Mouse (Mus musculus) stomach, postnatal 0 days (tissue): ENCODE measurements around the gene Gm5751. TPM values are rescaled to one million over a fixed set of nuclear protein-coding genes. Genes with fewer than 3 reads are reported as not detected.
A peak's percentile ranks its signal among the peaks of the same experiment; 100 is the strongest.

Experiments
- ATAC-seq: fragments of 200-750 bp; cut with Nextera tagmentation; 2 replicates; pipeline ENCODE4 v1.8.0; 2017; ENCODE audit not compliant: low FRiP score, low TSS enrichment
- DNase-seq: peaks from one replicate; pipeline ENCODE4 v3.0.0-alpha.2; 2016; ENCODE audit warnings: low spot score
- H3K27ac ChIP-seq: fragments of 300-500 bp; sonication (generic); replicated peaks from 2 replicates; pipeline ENCODE4 v1.5.1; 2014; ENCODE audit warnings: mild to moderate bottlenecking, control low read depth
- H3K27me3 ChIP-seq: fragments of 300-500 bp; sonication (generic); 2 replicates; pipeline ENCODE4 v1.6.1; 2014; ENCODE audit warnings: low read length; ENCODE audit not compliant: control insufficient read depth, insufficient read depth
- H3K36me3 ChIP-seq: fragments of 300-500 bp; sonication (generic); 2 replicates; pipeline ENCODE4 v1.6.1; 2014; ENCODE audit warnings: low read length, mixed read lengths; ENCODE audit not compliant: control insufficient read depth, insufficient read depth
- H3K4me1 ChIP-seq: fragments of 300-500 bp; sonication (generic); replicated peaks from 2 replicates; pipeline ENCODE4 v1.6.1; 2014; ENCODE audit warnings: antibody characterized with exemption; ENCODE audit not compliant: control insufficient read depth, insufficient read depth
- H3K4me2 ChIP-seq: fragments of 300-500 bp; sonication (generic); replicated peaks from 2 replicates; pipeline ENCODE4 v1.6.1; 2014; ENCODE audit warnings: low read depth, mild to moderate bottlenecking, control low read depth, moderate library complexity
- H3K4me3 ChIP-seq: fragments of 300-500 bp; sonication (generic); 2 replicates; pipeline ENCODE4 v1.5.1; 2014; ENCODE audit warnings: low read depth, low read length, control low read depth
- H3K9ac ChIP-seq: fragments of 300-500 bp; sonication (generic); 2 replicates; pipeline ENCODE4 v1.6.1; 2014; ENCODE audit warnings: mild to moderate bottlenecking, low read length, control low read depth, mixed read lengths
- H3K9me3 ChIP-seq: fragments of 300-500 bp; sonication (generic); 2 replicates; pipeline ENCODE4 v1.6.1; 2016; ENCODE audit warnings: low read length; ENCODE audit not compliant: control insufficient read depth
- CTCF ChIP-seq: IDR thresholded peaks from 2 replicates; pipeline ENCODE4 v1.5.1; 2016; ENCODE audit warnings: antibody characterized with exemption, low read depth, mild to moderate bottlenecking, moderate library complexity
- EP300 ChIP-seq: optimal IDR thresholded peaks from 2 replicates; pipeline ENCODE3; 2016; ENCODE audit warnings: antibody characterized with exemption
- WGBS: fragments of 180-500 bp; shearing (Covaris S2); extraction: QIAGEN DNeasy Blood & Tissue Kit; methylation state at CpG from one replicate; pipeline ENCODE4 v1.1.7; 2014; 5-methylcytosine and 5-hydroxymethylcytosine counted together
- polyA plus RNA-seq: library from polyadenylated mRNA; unstranded; fragments of >200 nt; fragmentation: Nextera tagmentation; extraction: Ambion mirVana; gene quantifications from 2 replicates; pipeline ENCODE4 v1.2.1, GENCODE M21; 2015

Gm5751 gene
- polyA plus RNA-seq, 1 experiment from 2014 or later = not detected

- ATAC-seq = no peak
- DNase-seq = peak; percentile 17
- no peak overlapping the region for H3K9ac ChIP-seq
- WGBS = 48% methylated on average over 9 of the region's 9 CpGs
- H3K4me3 ChIP-seq = no peak overlapping the region
- H3K4me2 ChIP-seq = no peak overlapping the region
- H3K36me3 ChIP-seq = no peaks in the 10 kb centered on the region
- no peaks in the 10 kb centered on the region for H3K9me3 ChIP-seq
- H3K27ac ChIP-seq = no peak overlapping the region
- H3K27me3 ChIP-seq = no peaks in the 10 kb centered on the region
- H3K4me1 ChIP-seq = no peaks in the 10 kb centered on the region
- TF ChIP-seq EP300 (no peak), CTCF (peak; percentile 65)
These were observed 48.0 kb downstream of the Gm5751 start for GRCm38 (mm10) chrX:8921813-8922607.

- H3K4me3 ChIP-seq = no peak overlapping the region
- H3K9me3 ChIP-seq = no peaks in the 10 kb centered on the region
- DNase-seq (no peak), ATAC-seq (no peak)
- no peaks in the 10 kb centered on the region for H3K36me3 ChIP-seq
- H3K27me3 ChIP-seq = no peaks in the 10 kb centered on the region
- H3K4me2 ChIP-seq = no peak overlapping the region
- no peaks in the 10 kb centered on the region for H3K4me1 ChIP-seq
- WGBS = 30% methylated on average over 4 of the region's 4 CpGs
- H3K27ac ChIP-seq = no peak overlapping the region
- TF ChIP-seq CTCF (no peak), EP300 (no peak)
- no peak overlapping the region for H3K9ac ChIP-seq
These were observed 53.3 kb downstream of the Gm5751 start for GRCm38 (mm10) chrX:8927308-8927707.

Other genes starting within 250 kb of the Gm5751 start
- not detected in 2 replicates for gene Ssxb8, start 183.4 kb upstream of the Gm5751 start, polyA plus RNA-seq
- gene Ssx9, start 125.8 kb upstream of the Gm5751 start, polyA plus RNA-seq = not detected in 2 replicates
- not detected in 2 replicates for gene Ssxb5, start 70.6 kb upstream of the Gm5751 start, polyA plus RNA-seq
- not detected in 2 replicates for gene Gm6592, start 30.3 kb upstream of the Gm5751 start, polyA plus RNA-seq
- gene B630019K06Rik, start 18.1 kb downstream of the Gm5751 start, polyA plus RNA-seq = 2.2 and 2.5 TPM in 2 replicates
- not detected in 2 replicates for gene Fthl17b, start 88.7 kb downstream of the Gm5751 start, polyA plus RNA-seq
- not detected in 2 replicates for gene Fthl17c, start 102.3 kb downstream of the Gm5751 start, polyA plus RNA-seq
- not detected in 2 replicates for gene Fthl17d, start 112.5 kb downstream of the Gm5751 start, polyA plus RNA-seq
- gene Fthl17e, start 159.2 kb downstream of the Gm5751 start, polyA plus RNA-seq = not detected in 2 replicates
- not detected in 2 replicates for gene Fthl17f, start 188.8 kb downstream of the Gm5751 start, polyA plus RNA-seq
- not detected in 2 replicates for gene 4930402K13Rik, start 230.3 kb downstream of the Gm5751 start, polyA plus RNA-seq